Mouse (Mus musculus) heart, adult 2 months (tissue): ENCODE measurements around the gene Fyn.

Experiments used
- CTCF ChIP-seq: fragments of 200-600 bp; IDR thresholded peaks from 2 replicates; pipeline ENCODE4 v1.8.1; 2022; ENCODE audit warnings: antibody characterized with exemption, mild to moderate bottlenecking, moderate library complexity
- POLR2A ChIP-seq: fragments of 200-500 bp; IDR thresholded peaks from 2 replicates; pipeline ENCODE4 v1.6.1; 2011; ENCODE audit warnings: mild to moderate bottlenecking, low read depth, low read length, control low read depth; ENCODE audit not compliant: insufficient read depth

DNA sequence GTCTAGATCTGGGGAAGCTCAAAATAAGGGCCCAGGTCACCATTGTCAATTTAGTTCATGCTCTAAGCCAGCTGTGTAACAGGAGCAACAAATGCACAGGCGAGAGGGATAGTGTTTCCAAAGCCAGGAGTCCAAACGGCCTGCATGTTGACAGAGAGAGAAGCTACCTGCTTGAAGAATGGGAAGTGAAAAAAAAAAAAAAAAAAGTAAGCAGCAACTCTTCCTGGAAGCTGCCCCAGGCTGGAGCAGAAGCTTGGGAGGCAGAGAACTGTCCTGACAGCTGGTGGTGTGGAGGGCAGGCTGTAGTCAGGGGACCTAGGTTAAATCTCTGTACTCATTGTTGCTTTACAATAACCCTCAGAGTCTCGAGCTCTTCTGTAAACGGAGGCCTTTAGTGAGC is 86.7 kb downstream of the Fyn start:
- TF ChIP-seq CTCF: no peak
- no peak for TF ChIP-seq POLR2A
